Mouse (Mus musculus) heart, adult 2 months (tissue): Measurements from ENCODE around the gene Efcab6. TPM values are rescaled to one million over a fixed set of nuclear protein-coding genes. Genes with fewer than 3 reads are reported as not detected.

ENCODE experiments used
- DNase-seq, 2 experiments: peaks; one replicate each; pipeline ENCODE4 v3.0.0; 2021
- H3K27ac ChIP-seq: fragments of 200-600 bp; 2 replicates; pipeline ENCODE4 v1.8.1; 2022
- H3K27me3 ChIP-seq: fragments of 200-500 bp; 2 replicates; pipeline ENCODE4 v1.6.1; 2012; ENCODE audit warnings: mild to moderate bottlenecking, low read length, inconsistent platforms, mixed read lengths; ENCODE audit not compliant: control insufficient read depth, insufficient read depth
- H3K36me3 ChIP-seq: fragments of 200-500 bp; 2 replicates; pipeline ENCODE4 v1.6.1; 2012; ENCODE audit warnings: low read length, inconsistent platforms; ENCODE audit not compliant: control insufficient read depth, insufficient read depth
- H3K4me1 ChIP-seq: fragments of 200-500 bp; 2 replicates; pipeline ENCODE4 v1.6.1; 2011; ENCODE audit warnings: low read length; ENCODE audit not compliant: control insufficient read depth, insufficient read depth
- H3K4me3 ChIP-seq: fragments of 200-600 bp; 2 replicates; pipeline ENCODE4 v1.8.1; 2022
- H3K79me2 ChIP-seq: fragments of 200-500 bp; replicated peaks from 2 replicates; pipeline ENCODE4 v1.6.1; 2012; ENCODE audit warnings: mild to moderate bottlenecking, inconsistent platforms, low read length, moderate library complexity, mixed read lengths; ENCODE audit not compliant: control insufficient read depth, insufficient read depth
- H3K9ac ChIP-seq: fragments of 200-500 bp; 2 replicates; pipeline ENCODE4 v1.6.1; 2012; ENCODE audit warnings: low read depth, mild to moderate bottlenecking, control low read depth, inconsistent platforms, low read length, mixed read lengths
- CTCF ChIP-seq: fragments of 200-600 bp; IDR thresholded peaks from 2 replicates; pipeline ENCODE4 v1.8.1; 2022; ENCODE audit warnings: antibody characterized with exemption, mild to moderate bottlenecking, moderate library complexity
- EP300 ChIP-seq: fragments of 200-500 bp; IDR thresholded peaks from 2 replicates; pipeline ENCODE4 v1.6.1; 2011; ENCODE audit warnings: low read depth, low read length, control low read depth; ENCODE audit not compliant: insufficient read depth
- POLR2A ChIP-seq: fragments of 200-500 bp; IDR thresholded peaks from 2 replicates; pipeline ENCODE4 v1.6.1; 2011; ENCODE audit warnings: mild to moderate bottlenecking, low read depth, low read length, control low read depth; ENCODE audit not compliant: insufficient read depth
- WGBS: fragments of 180-500 bp; shearing (Covaris S2); methylation state at CpG from one replicate; pipeline ENCODE4 v1.1.7; 2018; 5-methylcytosine and 5-hydroxymethylcytosine counted together
- intact Hi-C: fragments of 180-260 bp; cut with DNase I; formaldehyde crosslinking; loops from one replicate; pipeline ENCODE4 v1.15.1; 2025
- polyA plus RNA-seq: library from polyadenylated mRNA; depleted of rRNA; stranded (reverse); fragments of >200 nt; gene quantifications from 2 replicates; pipeline ENCODE4 v1.2.3, GENCODE M21; 2012
- total RNA-seq, 2 experiments: library from RNA; stranded (reverse); gene quantifications; 2 replicates each; pipeline ENCODE4 v1.2.3; 2021

The Efcab6 gene
- total and polyA plus RNA-seq, 3 experiments, result 0.18 TPM; not detected in 2

DNA sequence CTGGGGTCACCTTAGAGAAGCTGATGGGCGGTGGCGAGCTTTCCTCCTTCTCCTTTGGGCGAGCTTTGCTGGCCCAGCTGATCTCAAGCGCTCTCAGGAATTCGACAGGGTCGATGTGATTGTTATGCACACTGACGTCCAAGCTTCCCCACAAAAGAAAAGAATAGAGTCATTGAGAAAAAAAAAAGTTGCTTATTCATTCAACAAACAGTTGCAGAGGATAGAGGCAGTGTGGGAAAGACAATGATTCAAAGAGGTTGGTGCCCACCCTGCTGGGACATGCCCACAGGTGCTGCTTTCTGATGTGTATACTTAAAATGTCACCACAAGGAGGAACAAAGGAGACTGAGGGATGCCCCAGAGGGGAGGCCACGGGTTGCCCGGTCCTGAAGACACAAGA, 169.2 kb downstream of the Efcab6 start:
- Histone ChIP-seq H3K79me2 (no peaks in the 10 kb centered on the region), H3K9ac (no peak overlapping the region), H3K36me3 (no peaks in the 10 kb centered on the region), H3K27ac (no peak overlapping the region), H3K27me3 (no peaks in the 10 kb centered on the region), H3K4me1 (no peaks in the 10 kb centered on the region), H3K4me3 (no peak overlapping the region)
- TF ChIP-seq EP300, result no peak
- TF ChIP-seq POLR2A, result no peak
- DNase-seq, result no peak
- WGBS, result 33% methylated on average over 9 of the region's 9 CpGs
- intact Hi-C loops, result no loop called here

DNA sequence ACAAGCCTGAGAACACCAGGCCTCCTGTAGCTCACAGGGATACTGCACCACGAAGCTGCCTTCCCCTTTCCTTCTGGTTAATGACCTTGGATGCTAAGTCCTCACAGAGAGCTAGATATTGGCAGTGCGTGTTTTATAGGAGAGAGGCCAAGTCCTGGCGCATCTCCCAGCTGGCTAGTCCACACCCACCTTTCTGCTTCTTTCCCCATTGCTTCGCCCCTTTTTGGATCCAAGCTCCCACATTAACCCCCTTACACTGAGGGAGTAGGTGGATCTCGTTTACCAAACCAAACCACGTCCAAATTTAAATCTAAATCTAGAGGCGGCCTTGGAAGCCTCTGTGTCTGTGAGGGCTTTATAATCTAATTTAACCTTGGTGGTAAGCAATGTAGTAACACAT, 170.9 kb downstream of the Efcab6 start:
- Histone ChIP-seq H3K4me3 (no peak overlapping the region), H3K36me3 (no peaks in the 10 kb centered on the region), H3K27ac (no peak overlapping the region), H3K79me2 (no peaks in the 10 kb centered on the region), H3K27me3 (no peaks in the 10 kb centered on the region), H3K4me1 (no peaks in the 10 kb centered on the region), H3K9ac (no peak overlapping the region)
- no peak for TF ChIP-seq EP300
- no peak for TF ChIP-seq CTCF
- no peak for TF ChIP-seq POLR2A
- 61% methylated on average over 7 of the region's 7 CpGs for WGBS
- intact Hi-C loops, result no loop called here
- DNase-seq, result no peak

DNA sequence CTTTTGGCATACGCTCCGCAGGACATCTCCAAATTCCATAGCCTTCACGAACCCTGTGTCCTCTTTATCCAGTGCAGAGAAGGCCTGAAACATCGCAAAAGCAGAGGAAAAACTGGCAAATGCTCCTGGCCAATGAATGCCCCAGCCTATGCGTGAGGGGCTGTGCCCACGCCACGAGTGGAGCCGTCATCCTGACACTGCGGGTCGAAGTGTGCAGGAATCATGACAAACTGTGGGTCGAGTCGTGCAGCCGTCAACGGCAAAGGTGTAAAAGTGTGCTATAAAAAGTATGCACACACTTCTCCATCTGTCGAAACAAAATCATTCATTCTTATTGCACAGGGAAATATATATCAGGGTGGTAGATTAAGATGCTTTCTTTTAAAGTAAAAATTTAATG, 172.3 kb downstream of the Efcab6 start:
- 81% methylated on average over 15 of the region's 15 CpGs for WGBS
- Histone ChIP-seq H3K27me3 (no peaks in the 10 kb centered on the region), H3K9ac (no peak overlapping the region), H3K79me2 (no peaks in the 10 kb centered on the region), H3K4me3 (no peak overlapping the region), H3K27ac (no peak overlapping the region), H3K36me3 (no peaks in the 10 kb centered on the region), H3K4me1 (no peaks in the 10 kb centered on the region)
- intact Hi-C loops, result no loop called here
- TF ChIP-seq POLR2A, result no peak
- TF ChIP-seq CTCF, result no peak
- no peak for TF ChIP-seq EP300
- DNase-seq, result no peak

DNA sequence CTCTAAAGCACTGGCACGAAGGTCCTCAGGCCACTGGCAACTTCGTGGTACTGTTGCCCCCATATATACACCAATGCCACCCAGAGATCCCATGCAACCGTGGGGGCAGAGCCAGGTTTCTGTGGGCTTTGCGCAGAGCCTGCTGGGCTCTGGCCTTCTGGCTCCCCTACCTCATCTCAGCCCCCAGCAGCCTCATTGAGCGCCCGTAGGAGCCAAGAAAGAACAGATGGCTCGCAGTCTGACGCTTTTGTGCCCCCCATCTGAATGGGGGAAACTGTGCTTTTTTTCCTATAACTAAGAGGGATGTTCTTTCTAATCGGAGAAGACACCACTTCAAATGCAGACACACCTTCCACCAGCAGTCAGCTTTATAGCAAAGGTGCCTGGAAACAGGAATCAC, 180.9 kb downstream of the Efcab6 start:
- no peak overlapping the region for H3K27ac ChIP-seq
- no peak for TF ChIP-seq CTCF
- no peak for TF ChIP-seq EP300
- TF ChIP-seq POLR2A, result no peak
- no peaks in the 10 kb centered on the region for H3K4me1 ChIP-seq
- H3K36me3 ChIP-seq, result no peaks in the 10 kb centered on the region
- intact Hi-C loops, result no loop called here
- no peaks in the 10 kb centered on the region for H3K79me2 ChIP-seq
- no peak overlapping the region for H3K9ac ChIP-seq
- no peak overlapping the region for H3K4me3 ChIP-seq
- no peaks in the 10 kb centered on the region for H3K27me3 ChIP-seq
- DNase-seq, result no peak
- 80% methylated on average over 9 of the region's 9 CpGs for WGBS

DNA sequence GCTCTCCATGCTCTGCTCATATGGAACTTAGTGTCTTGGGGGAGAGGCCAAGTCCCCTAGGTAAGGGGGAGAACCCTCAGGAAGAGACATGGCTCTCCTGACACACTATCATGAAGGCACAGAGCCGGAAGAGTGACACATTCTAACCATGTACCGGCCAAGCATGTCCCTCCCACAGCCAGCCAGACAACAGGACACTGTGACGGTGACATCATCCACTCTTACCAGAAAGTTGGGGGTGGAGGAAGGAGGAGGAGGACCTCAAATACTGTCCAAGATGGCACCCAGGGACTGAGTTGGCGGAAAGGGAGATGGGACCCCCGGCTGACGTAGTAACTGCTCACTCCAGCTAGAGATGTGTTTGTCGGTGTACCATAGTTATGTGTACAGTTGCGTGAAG, 181.4 kb downstream of the Efcab6 start:
- Histone ChIP-seq H3K27ac (no peak overlapping the region), H3K9ac (no peak overlapping the region), H3K79me2 (no peaks in the 10 kb centered on the region), H3K4me3 (no peak overlapping the region), H3K27me3 (no peaks in the 10 kb centered on the region), H3K36me3 (no peaks in the 10 kb centered on the region), H3K4me1 (no peaks in the 10 kb centered on the region)
- WGBS, result 80% methylated on average over 8 of the region's 8 CpGs
- intact Hi-C loops, result no loop called here
- DNase-seq, result no peak
- TF ChIP-seq EP300 (no peak), POLR2A (no peak), CTCF (no peak)

DNA sequence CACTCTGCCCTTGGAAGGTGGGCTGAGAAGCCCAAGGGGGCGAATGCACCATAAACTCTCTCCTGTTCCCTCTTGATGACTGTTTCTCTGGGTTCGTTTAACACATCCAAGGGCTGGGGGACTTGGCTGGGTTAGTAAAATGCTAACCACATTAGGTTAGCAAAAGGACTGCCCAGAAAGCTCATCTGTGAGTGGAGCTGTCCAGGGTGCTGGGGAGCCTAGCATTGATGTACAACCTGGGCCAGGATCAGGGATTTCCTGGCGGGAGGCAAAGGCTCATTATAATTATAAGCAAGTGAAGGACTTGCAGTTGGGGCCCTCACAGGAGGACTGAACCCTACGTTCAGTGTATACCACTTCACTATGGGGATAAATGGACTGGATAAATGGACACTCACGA, 185.3 kb downstream of the Efcab6 start:
- Histone ChIP-seq H3K4me1 (no peaks in the 10 kb centered on the region), H3K27ac (no peak overlapping the region), H3K9ac (no peak overlapping the region), H3K4me3 (no peak overlapping the region), H3K27me3 (no peaks in the 10 kb centered on the region), H3K36me3 (no peaks in the 10 kb centered on the region), H3K79me2 (no peaks in the 10 kb centered on the region)
- no peak for DNase-seq
- intact Hi-C loops, result no loop called here
- WGBS, result 25% methylated on average over 5 of the region's 5 CpGs
- TF ChIP-seq POLR2A (no peak), EP300 (no peak), CTCF (no peak)

DNA sequence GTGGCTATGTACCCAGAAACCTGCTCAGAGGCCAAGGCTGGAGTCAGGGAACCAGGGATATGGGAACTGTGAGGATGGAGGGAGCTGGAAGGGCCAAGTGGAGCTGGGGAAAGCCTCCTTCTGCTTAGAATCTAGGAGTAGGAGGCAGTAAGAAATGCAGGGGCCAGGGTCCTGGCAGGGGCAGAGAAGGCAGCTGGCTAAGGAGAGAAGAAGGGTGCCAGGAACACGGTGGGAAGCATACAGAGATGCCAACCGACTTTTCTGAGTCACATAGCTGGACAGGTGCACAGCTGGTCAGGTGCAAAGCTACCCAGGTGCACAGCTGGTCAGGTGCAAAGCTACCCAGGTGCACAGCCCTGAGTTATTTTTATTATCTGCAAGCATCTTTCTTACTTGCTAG, 187.3 kb downstream of the Efcab6 start:
- H3K4me1 ChIP-seq, result no peaks in the 10 kb centered on the region
- H3K27me3 ChIP-seq, result no peaks in the 10 kb centered on the region
- H3K9ac ChIP-seq, result no peak overlapping the region
- intact Hi-C loops, result no loop called here
- no peak overlapping the region for H3K4me3 ChIP-seq
- WGBS, result 71% methylated on average over 2 of the region's 2 CpGs
- H3K27ac ChIP-seq, result no peak overlapping the region
- H3K36me3 ChIP-seq, result no peaks in the 10 kb centered on the region
- TF ChIP-seq EP300, result no peak
- TF ChIP-seq POLR2A, result no peak
- TF ChIP-seq CTCF, result no peak
- DNase-seq, result no peak
- no peaks in the 10 kb centered on the region for H3K79me2 ChIP-seq
